Comparison of ENCODE assay signal across 21 mouse cellular contexts in the genomic region with DNA sequence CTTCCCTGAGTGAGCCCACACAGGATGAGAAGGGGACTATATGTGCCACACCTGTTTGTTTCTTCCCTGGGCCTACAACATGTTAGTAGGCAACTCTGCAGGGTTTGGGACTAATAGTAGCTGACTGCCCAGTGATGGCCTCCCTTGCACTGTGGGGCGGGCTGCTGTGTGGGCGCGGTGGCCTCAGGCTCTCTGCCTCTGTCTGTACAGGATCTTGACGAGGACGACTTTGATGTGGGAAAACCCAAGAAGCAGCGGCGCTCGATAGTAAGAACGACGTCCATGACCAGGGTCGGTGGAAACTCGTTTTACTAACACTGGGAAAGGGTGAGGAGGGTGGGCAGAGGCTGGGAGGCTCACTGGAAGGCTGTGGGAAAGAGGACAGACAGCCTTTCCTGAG. TPM values are rescaled to one million over a fixed set of nuclear protein-coding genes. Genes with fewer than 3 reads are reported as not detected.
DNase-seq lines count a peak whose midpoint lies in the region; ATAC-seq and TF ChIP-seq lines count a peak whose summit lies in the region.
"Had no signal": no experiment of that assay in that cellular context is flagged by ENCODE, and none has a peak within 500 bp of the region (broad histone marks: within the 10 kb centered on the region; RNA-seq: fewer than 3 reads in every experiment).

No protein-coding gene starts in this region.

- no peak overlapping the region for H3K9ac ChIP-seq in intestine, postnatal 0 days (ENCODE audit: low read depth, low read length)
- H3K9ac ChIP-seq in intestine, embryonic 16.5 days (ENCODE audit: low read depth, low read length), result no peak overlapping the region
- H3K9ac ChIP-seq: midbrain, embryonic 12.5 days had no signal

- peak overlapping the region; percentile 62 for H3K27ac ChIP-seq in intestine, postnatal 0 days (ENCODE audit: low read depth, low read length)
- no peak overlapping the region for H3K27ac ChIP-seq in intestine, embryonic 16.5 days (ENCODE audit: low read length)
- H3K27ac ChIP-seq in layer of hippocampus, adult 2 months, result no peak overlapping the region
- H3K27ac ChIP-seq: midbrain, embryonic 12.5 days had no signal

- H3K4me3 ChIP-seq in intestine, postnatal 0 days (ENCODE audit: low read depth, low read length), result no peak overlapping the region
- no peak overlapping the region for H3K4me3 ChIP-seq in intestine, embryonic 16.5 days (ENCODE audit: low read length)
- no peak overlapping the region for H3K4me3 ChIP-seq in layer of hippocampus, adult 2 months
- H3K4me3 ChIP-seq: erythroblast, embryonic 14.5 days; heart, embryonic 15.5 days; hindbrain, embryonic 10.5 days; midbrain, embryonic 12.5 days had no signal

- no peaks in the 10 kb centered on the region for H3K4me1 ChIP-seq in intestine, postnatal 0 days (replicated peaks; ENCODE audit: control insufficient read depth, insufficient read depth, low read length)
- peaks cover 5% of the 10 kb centered on the region for H3K4me1 ChIP-seq in intestine, embryonic 16.5 days (ENCODE audit: control insufficient read depth, insufficient read depth, low read length)
- H3K4me1 ChIP-seq: midbrain, embryonic 12.5 days had no signal

- H3K9me3 ChIP-seq in intestine, postnatal 0 days (ENCODE audit: control insufficient read depth), result no peaks in the 10 kb centered on the region
- H3K9me3 ChIP-seq in intestine, embryonic 16.5 days (ENCODE audit: control insufficient read depth, low read length), result no peaks in the 10 kb centered on the region
- H3K9me3 ChIP-seq: G1E; heart, embryonic 15.5 days; hindbrain, embryonic 10.5 days; midbrain, embryonic 12.5 days had no signal

- 89% methylated on average over 12 of the region's 12 CpGs for WGBS in intestine, postnatal 0 days
- 87% methylated on average over 12 of the region's 12 CpGs for whole genome bisulfite sequencing in intestine, embryonic 16.5 days

- no peaks in the 10 kb centered on the region for H3K27me3 ChIP-seq in intestine, postnatal 0 days (replicated peaks; ENCODE audit: control insufficient read depth, insufficient read depth, low read length)
- no peaks in the 10 kb centered on the region for H3K27me3 ChIP-seq in intestine, embryonic 16.5 days (replicated peaks; ENCODE audit: control insufficient read depth, insufficient read depth, low read length)
- H3K27me3 ChIP-seq: heart, embryonic 15.5 days; midbrain, embryonic 12.5 days had no signal

- H3K4me2 ChIP-seq in intestine, postnatal 0 days (replicated peaks; ENCODE audit: low read depth), result no peak overlapping the region
- no peak overlapping the region for H3K4me2 ChIP-seq in intestine, embryonic 16.5 days (ENCODE audit: low read depth, low read length)
- H3K4me2 ChIP-seq: heart, embryonic 15.5 days; midbrain, embryonic 12.5 days had no signal

- peak; percentile 44 for DNase-seq in thymus, postnatal 25 days
- DNase-seq in layer of hippocampus, adult 2 months (ENCODE audit: low spot score in 2 of 2), result no peak
- DNase-seq in urinary bladder, postnatal 25 days (ENCODE audit: low spot score), result no peak
- DNase-seq: B cell, adult 2 months; cerebellum, postnatal 25 days; kidney, postnatal 14 days; lung, adult 18-20 months; lung, postnatal 4 days; retina, postnatal 1 day; right cerebral cortex, postnatal 4 days had no signal

- no peak for TF ChIP-seq CTCF in intestine, postnatal 0 days (IDR thresholded peaks at IDR 0.05; ENCODE audit: low read depth)
- TF ChIP-seq CTCF in layer of hippocampus, adult 2 months (conservative IDR thresholded peaks at IDR 0.05), result no peak

- peaks cover 75% of the 10 kb centered on the region for H3K36me3 ChIP-seq in intestine, postnatal 0 days (ENCODE audit: control insufficient read depth, insufficient read depth)
- H3K36me3 ChIP-seq in intestine, embryonic 16.5 days (ENCODE audit: control insufficient read depth, insufficient read depth, low read length), result peaks cover 11% of the 10 kb centered on the region; the same call in 1 of the 2 replicates

- no peak for ATAC-seq in intestine, postnatal 0 days
- no peak for ATAC-seq in intestine, embryonic 16.5 days
- peak; percentile 44 for ATAC-seq in CD4-positive, CD25-positive, alpha-beta regulatory T cell, adult 4 months
- peak; percentile 55 for ATAC-seq in inflammation-experienced regulatory T-cells, adult 6 months
- ATAC-seq: forebrain, embryonic 16.5 days had no signal

RNA-seq across cellular contexts. Expression of gene Tex22, which starts 23.6 kb away (rescaled TPM):
- polyA plus RNA-seq in intestine, postnatal 0 days (2015; fragmentation: Nextera tagmentation; extraction: Ambion mirVana), result not detected in 2 replicates
- not detected in 2 replicates for polyA plus RNA-seq in intestine, embryonic 16.5 days (2015; fragmentation: Nextera tagmentation; extraction: Ambion mirVana)
- polyA plus RNA-seq in CD4-positive, CD25-positive, alpha-beta regulatory T cell, adult 4 months (2017; shearing (Covaris generic)), result not detected
- under 1 TPM in 1 of 3 experiments, not detected in 2; 0.30 TPM for polyA plus RNA-seq in inflammation-experienced regulatory T-cells, adult 6 months (2017; shearing (Covaris generic))
- total RNA-seq in layer of hippocampus, adult 2 months (2021), result 1 to 10 TPM in 1 of 2 experiments, under 1 TPM in 1; 0.81 to 2.1 TPM
- total RNA-seq: liver, adult 2 months had no signal
- polyA plus RNA-seq: erythroblast, embryonic 14.5 days; forebrain, embryonic 16.5 days; G1E; heart, embryonic 15.5 days; hindbrain, embryonic 10.5 days; midbrain, embryonic 12.5 days had no signal

RNA-seq across cellular contexts. Expression of gene Pacs2, which starts 36.4 kb away (rescaled TPM):
- 5.1 and 5.2 TPM in 2 replicates for polyA plus RNA-seq in intestine, postnatal 0 days (2015; fragmentation: Nextera tagmentation; extraction: Ambion mirVana)
- polyA plus RNA-seq in intestine, embryonic 16.5 days (2015; fragmentation: Nextera tagmentation; extraction: Ambion mirVana), result 7.3 and 9.8 TPM in 2 replicates
- 1 to 10 TPM; 5.8 to 7.3 TPM for polyA plus RNA-seq in CD4-positive, CD25-positive, alpha-beta regulatory T cell, adult 4 months (2017; shearing (Covaris generic))
- 1 to 10 TPM; 5.0 to 8.6 (median 6.8) TPM for polyA plus RNA-seq in inflammation-experienced regulatory T-cells, adult 6 months (2017; shearing (Covaris generic))
- 10 to 100 TPM; 79.6 to 81.8 TPM for total RNA-seq in layer of hippocampus, adult 2 months (2021)

RNA-seq across cellular contexts. Expression of gene Mta1, which starts 47.4 kb away (rescaled TPM):
- polyA plus RNA-seq in intestine, postnatal 0 days (2015; fragmentation: Nextera tagmentation; extraction: Ambion mirVana), result 4.9 and 5.6 TPM in 2 replicates
- 8.0 TPM in 2 replicates for polyA plus RNA-seq in intestine, embryonic 16.5 days (2015; fragmentation: Nextera tagmentation; extraction: Ambion mirVana)
- polyA plus RNA-seq in CD4-positive, CD25-positive, alpha-beta regulatory T cell, adult 4 months (2017; shearing (Covaris generic)), result 10 to 100 TPM in 1 of 2 experiments, 1 to 10 TPM in 1; 9.6 to 15.1 TPM
- polyA plus RNA-seq in inflammation-experienced regulatory T-cells, adult 6 months (2017; shearing (Covaris generic)), result 10 to 100 TPM; 12.1 to 15.0 (median 13.8) TPM
- total RNA-seq in layer of hippocampus, adult 2 months (2021), result 10 to 100 TPM; 76.0 to 76.9 TPM

RNA-seq across cellular contexts. Expression of gene Brf1, which starts 50.2 kb away (rescaled TPM):
- polyA plus RNA-seq in intestine, postnatal 0 days (2015; fragmentation: Nextera tagmentation; extraction: Ambion mirVana), result 17.9 and 21.3 TPM in 2 replicates
- 36.5 and 41.6 TPM in 2 replicates for polyA plus RNA-seq in intestine, embryonic 16.5 days (2015; fragmentation: Nextera tagmentation; extraction: Ambion mirVana)
- polyA plus RNA-seq in CD4-positive, CD25-positive, alpha-beta regulatory T cell, adult 4 months (2017; shearing (Covaris generic)), result 10 to 100 TPM; 26.9 to 32.7 TPM
- 10 to 100 TPM; 20.2 to 32.0 (median 30.5) TPM for polyA plus RNA-seq in inflammation-experienced regulatory T-cells, adult 6 months (2017; shearing (Covaris generic))
- 10 to 100 TPM; 55.6 to 57.4 TPM for total RNA-seq in layer of hippocampus, adult 2 months (2021)

Comparison
In these comparisons a context has a peak if more than half of its experiments do, and no peak if none do; other contexts are left out.
1. ATAC-seq: peak in CD4-positive, CD25-positive, alpha-beta regulatory T cell, adult 4 months (single experiment) and inflammation-experienced regulatory T-cells, adult 6 months (single experiment); none in intestine, postnatal 0 days (single experiment) and intestine, embryonic 16.5 days (single experiment).